Mouse (Mus musculus): ENCODE results near the gene Ptpn11.

The Ptpn11 gene

DNA sequence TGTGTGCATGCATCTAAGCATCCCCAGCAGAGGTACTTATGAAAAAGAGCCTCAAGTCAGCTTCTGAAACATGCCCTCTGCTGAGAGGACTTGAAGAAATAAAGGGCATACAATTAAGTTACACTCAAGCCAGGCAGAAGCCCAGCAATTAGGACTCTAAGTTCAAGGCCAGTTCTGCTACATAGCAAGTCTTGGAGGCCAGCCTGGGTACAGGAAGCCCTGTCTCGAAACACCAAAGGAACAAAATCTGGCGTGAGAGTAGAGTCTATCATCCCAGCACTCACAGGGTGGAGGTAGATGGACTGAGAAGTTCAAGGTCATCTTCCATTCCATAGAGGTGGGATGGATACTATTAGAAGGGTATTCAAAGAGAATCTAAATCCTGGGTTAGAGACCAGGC, 6.8 kb downstream of the Ptpn11 start:
- no peak for DNase-seq (ENCODE audit: low spot score)

GRCm38 (mm10) chr5:121183269-121183668, 7.9 kb downstream of the Ptpn11 start:
- no peak for DNase-seq (ENCODE audit: low spot score)

DNA sequence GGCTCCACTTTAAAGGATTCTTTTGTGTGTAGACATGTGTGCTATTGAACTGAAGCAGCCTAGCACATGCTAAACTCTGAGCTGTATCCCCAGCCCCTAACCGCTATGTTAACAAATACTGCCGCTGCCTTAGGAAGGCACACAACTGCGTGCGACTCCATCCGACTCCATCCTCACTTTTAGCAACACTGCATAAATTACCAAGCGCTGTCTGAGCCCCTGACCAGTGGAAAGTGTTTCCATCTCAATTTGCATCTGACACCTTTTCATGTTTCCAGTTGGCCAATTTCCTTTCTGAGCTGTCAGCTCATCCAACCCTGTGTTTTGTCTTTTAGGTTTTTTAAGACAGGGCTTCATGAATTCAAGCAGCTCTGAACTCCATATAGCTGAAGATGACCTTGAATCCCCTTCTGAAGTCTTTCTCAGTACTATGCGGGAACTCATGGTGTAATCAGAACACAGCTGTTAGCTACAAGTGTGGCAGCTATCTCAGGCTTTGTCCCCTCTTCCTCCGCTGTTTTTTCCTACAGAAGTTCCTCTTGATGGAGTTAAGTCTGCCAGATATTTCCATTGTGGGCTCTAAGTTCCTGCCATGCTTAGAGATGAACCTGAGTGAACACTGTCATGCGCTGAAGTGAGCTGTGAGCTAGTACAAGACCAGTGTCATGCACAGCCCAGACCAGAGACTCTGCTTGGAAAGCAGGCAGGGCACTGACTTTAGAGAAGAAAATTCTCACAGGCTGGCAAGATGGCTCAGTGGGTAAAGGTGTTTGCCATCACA, 11.9 kb downstream of the Ptpn11 start:
- no peak for DNase-seq (ENCODE audit: low spot score)

DNA sequence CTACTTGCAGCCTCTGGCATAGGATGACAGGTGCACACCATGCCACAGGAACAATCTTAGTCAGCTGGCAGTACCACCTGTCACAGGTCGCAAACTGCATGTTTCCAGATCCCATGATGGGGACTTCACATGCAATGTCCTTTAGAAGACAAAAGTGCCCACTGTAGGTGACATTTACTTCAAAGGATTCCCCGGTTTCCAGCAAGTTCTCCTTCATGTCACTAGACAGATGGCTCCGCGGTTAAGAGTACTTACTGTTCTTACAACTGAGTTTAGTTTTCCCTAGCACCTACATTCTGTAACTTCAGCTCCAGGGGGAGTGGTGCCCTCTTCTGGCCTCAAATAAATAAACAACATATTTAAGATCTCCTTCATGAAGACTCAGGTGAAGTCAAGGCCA, 18.4 kb downstream of the Ptpn11 start:
- no peak for DNase-seq (ENCODE audit: low spot score)

GRCm38 (mm10) chr5:121169588-121169987, 21.6 kb downstream of the Ptpn11 start:
- no peak for DNase-seq (ENCODE audit: low spot score)

- DNase-seq (ENCODE audit: low spot score): no peak
These were observed 24.3 kb downstream of the Ptpn11 start for GRCm38 (mm10) chr5:121166884-121167283.

DNA sequence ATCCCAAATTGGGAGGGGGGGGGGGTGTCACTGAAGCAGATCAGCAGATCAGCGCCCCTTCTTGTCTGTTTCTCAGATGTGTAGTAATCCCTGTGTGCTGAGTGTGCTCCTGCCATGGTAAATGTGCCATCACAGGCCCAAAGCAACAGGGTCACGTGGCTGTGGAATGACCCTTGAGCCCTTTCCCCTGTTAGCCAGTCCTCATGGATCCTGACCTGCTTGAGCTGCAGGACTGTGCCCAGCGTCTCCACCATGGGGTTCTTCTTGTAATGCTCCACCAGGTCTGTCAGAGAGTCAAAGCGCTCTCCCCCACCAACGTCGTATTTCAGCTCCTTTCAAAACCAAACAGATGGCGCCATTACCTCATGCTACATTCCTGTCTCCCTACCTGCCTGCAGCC, 28.3 kb downstream of the Ptpn11 start:
- no peak for DNase-seq (ENCODE audit: low spot score)

GRCm38 (mm10) chr5:121162285-121162684, 28.9 kb downstream of the Ptpn11 start:
- no peak for DNase-seq (ENCODE audit: low spot score)

DNA sequence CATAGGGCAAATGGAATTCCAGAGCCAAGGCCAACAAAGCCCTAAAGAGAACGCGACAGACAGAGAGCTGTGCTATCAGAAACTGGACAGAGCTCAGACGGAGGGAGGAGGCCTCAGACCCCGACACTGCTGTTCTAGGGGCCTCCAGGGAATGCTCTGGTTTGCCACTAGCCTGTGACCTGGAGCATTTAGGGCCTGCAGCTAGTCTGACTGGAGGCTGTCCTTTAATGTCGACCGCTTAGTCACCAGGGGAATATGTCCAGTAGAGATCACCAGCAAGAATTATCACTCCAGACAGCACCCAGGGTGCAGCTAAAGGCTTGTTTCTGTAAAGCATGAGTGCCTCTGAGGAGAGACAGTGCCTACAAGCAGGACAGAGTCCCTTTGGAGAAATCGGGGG, 32.2 kb downstream of the Ptpn11 start:
- no peak for DNase-seq (ENCODE audit: low spot score)

GRCm38 (mm10) chr5:121157489-121157888, 33.7 kb downstream of the Ptpn11 start:
- no peak for DNase-seq (ENCODE audit: low spot score)

DNA sequence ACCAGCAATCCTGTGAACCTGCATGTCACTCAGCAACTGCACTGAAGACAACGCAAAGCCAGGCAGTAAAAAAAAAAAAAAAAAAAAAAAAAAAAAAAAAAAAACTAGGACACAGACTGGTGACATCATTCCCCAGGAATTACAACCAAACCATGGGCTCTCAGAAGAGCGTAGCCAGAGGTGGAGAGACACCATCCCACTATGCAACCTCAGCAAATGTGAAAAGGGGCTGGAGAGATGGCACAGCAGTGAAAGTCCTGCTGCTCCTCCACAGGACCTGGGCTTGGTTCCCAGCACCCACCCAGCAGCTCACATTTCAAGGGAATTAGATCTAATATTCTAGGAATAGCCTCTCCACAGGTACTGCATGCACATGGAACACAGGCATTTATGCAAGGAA, 34.2 kb downstream of the Ptpn11 start:
- DNase-seq (ENCODE audit: low spot score): no peak

- no peak for DNase-seq (ENCODE audit: low spot score)
These were observed 35.1 kb downstream of the Ptpn11 start for GRCm38 (mm10) chr5:121156121-121156520.

DNA sequence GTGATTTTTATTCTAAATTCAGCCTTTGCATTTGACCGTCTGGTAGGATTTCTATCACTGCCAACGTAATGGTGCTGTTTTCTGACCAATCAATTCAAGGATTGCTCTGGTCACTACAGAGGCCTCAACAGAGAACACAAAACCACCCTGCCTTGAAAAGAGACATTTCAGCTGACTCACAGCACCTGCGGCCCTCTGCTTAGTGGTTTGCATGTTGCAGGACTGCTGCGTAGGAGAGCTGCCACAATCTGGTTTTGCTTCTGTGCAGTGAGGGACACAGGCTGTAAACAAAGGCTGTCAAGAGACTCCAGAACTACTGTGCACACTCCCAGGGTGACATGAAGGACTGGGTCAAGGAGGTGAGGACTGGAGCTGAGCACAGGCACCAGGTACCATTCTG, 40.5 kb downstream of the Ptpn11 start:
- DNase-seq (ENCODE audit: low spot score): no peak

GRCm38 (mm10) chr5:121149246-121149645, 42.0 kb downstream of the Ptpn11 start:
- no peak for DNase-seq (ENCODE audit: low spot score)

DNA sequence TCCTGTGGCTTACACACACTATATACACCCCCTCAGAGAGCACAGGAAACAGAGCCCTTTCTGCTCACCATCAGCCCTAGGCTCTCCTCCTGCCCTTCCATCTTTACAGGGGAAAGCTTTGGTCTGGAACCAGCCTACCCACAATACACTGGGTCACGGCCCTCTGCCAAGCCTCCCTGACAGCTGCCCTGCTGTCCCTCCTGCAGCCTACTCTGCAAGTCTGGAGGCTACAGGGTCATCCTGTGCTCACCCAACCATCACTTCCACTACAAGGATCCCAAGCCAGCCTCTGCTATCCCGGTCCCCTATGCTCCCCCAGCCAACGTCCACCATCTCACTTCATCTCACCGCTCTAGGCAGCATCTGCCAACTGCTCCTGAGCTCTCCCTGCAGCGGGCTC, 44.9 kb downstream of the Ptpn11 start:
- no peak for DNase-seq (ENCODE audit: low spot score)

GRCm38 (mm10) chr5:121145609-121146008, 45.6 kb downstream of the Ptpn11 start:
- DNase-seq (ENCODE audit: low spot score): no peak

- DNase-seq (ENCODE audit: low spot score): no peak
These were observed 46.6 kb downstream of the Ptpn11 start for GRCm38 (mm10) chr5:121144441-121145238.

DNA sequence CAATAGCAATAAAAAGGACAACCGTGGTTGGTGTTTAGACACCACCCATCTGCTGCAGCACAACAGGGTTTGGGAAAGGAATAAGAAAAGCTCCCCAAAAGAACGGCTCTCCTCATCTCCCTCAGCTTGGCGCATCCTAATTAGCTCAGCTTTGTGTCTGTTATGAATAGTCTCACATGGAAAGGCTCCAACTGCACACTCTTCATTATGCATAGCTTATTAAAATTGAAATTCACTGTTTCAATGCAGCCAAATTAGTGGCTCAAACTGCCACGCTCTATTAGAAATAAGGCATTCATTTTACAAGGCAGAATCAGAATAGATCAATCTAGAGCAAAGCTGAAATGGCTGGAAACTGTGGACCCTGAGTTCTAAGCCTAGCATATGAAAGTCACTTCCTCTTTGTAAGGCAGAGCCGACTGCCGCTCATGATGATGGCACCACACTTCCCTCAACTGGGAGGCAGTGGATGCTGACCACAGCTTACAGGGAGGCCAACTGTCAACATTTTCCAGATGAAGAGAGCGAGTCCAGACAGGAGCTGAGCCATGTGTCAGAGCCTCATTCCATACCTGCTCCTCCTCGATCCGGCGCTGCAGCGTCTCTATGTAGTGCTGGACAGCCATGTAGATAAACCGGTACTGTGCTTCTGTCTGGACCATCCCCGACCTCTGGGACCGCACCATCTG, 48.6 kb downstream of the Ptpn11 start:
- no peak for DNase-seq (ENCODE audit: low spot score)

DNA sequence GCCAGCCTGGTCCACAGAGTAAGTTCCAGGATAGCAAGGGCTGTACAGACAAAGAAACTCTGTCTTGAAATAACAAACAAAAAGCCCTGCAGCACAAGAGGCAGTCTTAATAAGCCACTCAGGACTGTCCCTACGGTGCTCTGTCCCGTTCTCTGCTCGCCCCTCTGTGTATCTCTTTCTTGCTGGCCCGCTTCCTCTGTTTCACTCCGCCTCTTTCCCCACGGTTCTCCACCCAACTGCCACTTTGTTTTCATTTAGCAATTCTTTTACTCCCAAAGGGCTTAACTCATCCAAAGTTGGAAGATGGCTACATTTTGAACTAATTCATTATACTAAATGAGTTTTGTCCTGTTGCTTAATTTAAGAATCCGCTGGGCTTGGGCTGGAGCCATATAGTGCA, 50.9 kb downstream of the Ptpn11 start:
- no peak for DNase-seq (ENCODE audit: low spot score)

DNA sequence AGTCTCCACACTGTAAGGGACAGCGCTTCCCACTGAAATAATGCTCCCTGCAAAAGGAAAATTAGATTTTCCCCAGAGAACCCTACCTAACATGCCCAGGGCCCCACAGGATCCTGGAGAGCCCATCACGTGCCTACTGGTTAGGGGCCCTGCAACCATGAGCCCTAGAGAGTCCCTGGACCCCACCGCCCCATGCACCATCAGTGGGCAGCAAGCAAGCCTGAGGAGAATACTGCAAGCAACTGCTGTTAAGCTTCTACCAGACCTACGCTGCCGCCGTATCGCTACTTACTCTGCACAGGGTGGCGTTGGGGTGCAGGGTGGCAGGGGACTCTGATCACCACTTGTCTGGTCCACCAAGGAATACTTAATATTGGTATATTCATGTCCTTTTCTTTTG, 54.1 kb downstream of the Ptpn11 start:
- no peak for DNase-seq (ENCODE audit: low spot score)

DNA sequence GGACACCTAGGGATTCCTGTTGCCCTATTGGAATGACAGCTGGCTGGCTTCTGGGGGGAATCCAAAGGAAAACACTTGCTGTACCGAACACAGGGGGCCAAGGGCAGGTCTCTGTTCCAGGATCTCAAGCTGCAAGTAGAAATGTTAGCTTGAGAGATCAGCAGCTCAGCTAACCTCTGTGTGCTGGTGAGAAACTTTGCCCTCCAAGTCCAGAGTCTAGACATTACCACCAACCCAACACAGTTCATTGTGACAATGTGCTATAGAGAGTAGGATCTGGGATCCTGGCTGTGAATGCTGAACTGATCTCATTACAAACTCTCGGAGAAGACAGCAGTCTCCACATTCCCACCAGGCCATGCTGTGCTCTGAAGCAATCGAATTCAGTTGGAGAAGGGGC, 59.4 kb downstream of the Ptpn11 start:
- no peak for DNase-seq (ENCODE audit: low spot score)

- DNase-seq (ENCODE audit: low spot score): no peak
These were observed 61.9 kb downstream of the Ptpn11 start for GRCm38 (mm10) chr5:121129254-121129653.

DNA sequence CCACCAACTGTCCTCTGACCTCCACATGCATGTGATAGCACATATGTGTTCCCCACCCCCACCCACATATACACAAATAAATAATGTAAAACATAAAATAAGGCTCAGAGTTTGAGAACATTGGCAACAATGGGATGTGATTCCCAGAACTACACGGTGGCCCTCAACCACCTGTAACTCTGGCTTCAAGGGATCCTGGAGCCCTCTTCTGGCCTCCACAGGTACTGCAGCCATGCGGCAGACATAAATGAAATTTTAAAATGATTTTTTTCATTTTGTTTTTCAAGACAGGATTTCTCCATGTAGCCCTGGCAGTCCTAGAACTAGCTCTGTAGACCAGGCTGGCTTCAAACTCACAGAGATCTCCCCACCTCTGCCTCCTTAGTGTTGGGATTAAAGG, 65.1 kb downstream of the Ptpn11 start:
- no peak for DNase-seq (ENCODE audit: low spot score)

Measured in spleen, adult 12 weeks (tissue).